9 mouse cellular contexts compared by ENCODE assay signal in the genomic region with DNA sequence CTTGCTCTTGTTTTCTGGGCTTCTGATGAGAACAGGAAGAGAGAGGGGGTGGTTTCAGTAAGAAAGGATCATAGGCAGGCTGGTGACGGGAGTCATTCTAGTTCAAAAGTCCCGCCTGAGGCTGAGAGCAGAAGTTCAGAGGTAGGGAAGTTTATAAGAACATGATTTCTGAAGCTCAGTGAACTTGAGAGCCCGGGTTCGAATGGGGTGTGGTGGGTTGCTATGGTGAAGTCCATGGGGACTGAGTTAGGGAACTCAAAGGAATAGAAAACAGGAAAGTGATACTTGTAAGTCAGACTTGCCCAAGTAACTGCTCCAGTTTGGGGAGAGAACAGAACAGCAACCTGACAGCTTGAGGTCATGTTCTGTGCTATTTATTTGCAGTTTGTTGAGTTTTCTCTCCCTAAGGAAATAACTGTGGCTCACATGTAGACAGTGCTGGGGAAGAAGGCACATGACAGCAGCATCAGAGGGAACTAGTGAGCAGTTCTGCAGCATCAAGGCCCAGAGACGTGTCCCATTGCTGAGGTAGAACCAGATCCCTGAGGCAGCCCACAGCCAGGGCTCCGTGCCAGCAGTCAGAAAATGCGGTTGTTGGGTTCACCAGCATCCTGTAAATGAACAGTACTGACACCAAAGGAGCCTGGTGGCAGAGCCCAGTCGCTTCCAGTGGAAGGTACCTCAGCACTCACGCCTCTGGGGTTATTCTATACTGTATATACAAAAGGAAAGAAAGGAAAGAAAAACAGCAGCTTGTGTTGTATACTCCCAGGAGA. TPM values are rescaled to one million over a fixed set of nuclear protein-coding genes. Genes with fewer than 3 reads are reported as not detected.
A peak's percentile ranks its signal among the peaks of the same experiment; 100 is the strongest.
DNase-seq lines count a peak whose midpoint lies in the region; ATAC-seq lines count a peak whose summit lies in the region.
"Had no signal": no experiment of that assay in that cellular context is flagged by ENCODE, and none has a peak within 500 bp of the region (broad histone marks: within the 10 kb centered on the region; RNA-seq: fewer than 3 reads in every experiment).

No protein-coding gene starts in this region.

- DNase-seq in kidney, postnatal 10 days: peak; percentile 46
- DNase-seq in kidney, adult 18-20 months: no peak
- peak; percentile 79 for DNase-seq in Muller cell, postnatal 12 days (ENCODE audit: inconsistent ontology term)
- DNase-seq in cerebellum, postnatal 10 days: peak; percentile 79 to 82
- peak; percentile 42 to 62 for DNase-seq in natural killer cell, adult 2 months (ENCODE audit: low spot score in 2 of 2)
- no peak for DNase-seq in yolk sac, embryonic 10.5 days (ENCODE audit: low spot score)
- no peak for DNase-seq in forebrain, embryonic 10.5 days (ENCODE audit: extremely low spot score, low spot score)

- no peaks in the 10 kb centered on the region for H3K27me3 ChIP-seq in hindbrain, embryonic 16.5 days (replicated peaks; ENCODE audit: control insufficient read depth, insufficient read depth, low read length)
- no peaks in the 10 kb centered on the region for H3K27me3 ChIP-seq in forebrain, embryonic 10.5 days (ENCODE audit: poor library complexity, severe bottlenecking)

- H3K36me3 ChIP-seq in hindbrain, embryonic 16.5 days (ENCODE audit: control insufficient read depth, insufficient read depth, low read length): no peaks in the 10 kb centered on the region
- H3K36me3 ChIP-seq in forebrain, embryonic 10.5 days (replicated peaks): peaks cover 15% of the 10 kb centered on the region

- ATAC-seq in hindbrain, embryonic 16.5 days: no peak; the same call in 1 of the 2 replicates

- peaks cover 35% of the 10 kb centered on the region for H3K4me1 ChIP-seq in hindbrain, embryonic 16.5 days (ENCODE audit: control insufficient read depth, insufficient read depth, low read depth, low read length)
- H3K4me1 ChIP-seq in forebrain, embryonic 10.5 days: peaks cover 26% of the 10 kb centered on the region

- H3K27ac ChIP-seq in hindbrain, embryonic 16.5 days (ENCODE audit: low read depth, low read length): peak overlapping the region; percentile 12; the same call in 1 of the 2 replicates
- no peak overlapping the region for H3K27ac ChIP-seq in forebrain, embryonic 10.5 days
- H3K27ac ChIP-seq: kidney, postnatal 0 days had no signal

- H3K9me3 ChIP-seq in hindbrain, embryonic 16.5 days (ENCODE audit: control insufficient read depth, low read length): no peaks in the 10 kb centered on the region
- H3K9me3 ChIP-seq in forebrain, embryonic 10.5 days: no peaks in the 10 kb centered on the region

- H3K4me2 ChIP-seq in hindbrain, embryonic 16.5 days (ENCODE audit: low read length): no peak overlapping the region

- no peak overlapping the region for H3K9ac ChIP-seq in hindbrain, embryonic 16.5 days (ENCODE audit: low read depth, low read length)

- WGBS in hindbrain, embryonic 16.5 days: 51% methylated on average over 9 of the region's 9 CpGs
- WGBS in forebrain, embryonic 10.5 days: 79% methylated on average over 9 of the region's 9 CpGs

- H3K4me3 ChIP-seq in hindbrain, embryonic 16.5 days (ENCODE audit: low read length): no peak overlapping the region
- no peak overlapping the region for H3K4me3 ChIP-seq in forebrain, embryonic 10.5 days

RNA-seq across cellular contexts. Expression of a gene that starts 52.4 kb away (rescaled TPM):
- polyA plus RNA-seq in hindbrain, embryonic 16.5 days (2015; fragmentation: Nextera tagmentation; extraction: Ambion mirVana): 74.1 and 74.9 TPM in 2 replicates
- 20.5 and 21.4 TPM in 2 replicates for polyA plus RNA-seq in forebrain, embryonic 10.5 days (2016; fragmentation: Nextera tagmentation; extraction: Ambion mirVana)

Comparison
In these comparisons a context has a peak if more than half of its experiments do, and no peak if none do; other contexts are left out.
1. DNase-seq: peak in kidney, postnatal 10 days (single experiment), Muller cell, postnatal 12 days (single experiment), cerebellum, postnatal 10 days (2 of 2) and natural killer cell, adult 2 months (2 of 2); none in kidney, adult 18-20 months (single experiment), yolk sac, embryonic 10.5 days (single experiment) and forebrain, embryonic 10.5 days (single experiment).